Mouse (Mus musculus) liver, adult 2 months (tissue): ENCODE data around the gene Tbk1. TPM values are rescaled to one million over a fixed set of nuclear protein-coding genes. Genes with fewer than 3 reads are reported as not detected.

ENCODE experiments used
- DNase-seq: peaks from one replicate; pipeline ENCODE4 v3.0.0-alpha.2; 2011; ENCODE audit warnings: low read depth, low spot score; ENCODE audit errors: extremely low read depth
- H3K27ac ChIP-seq: fragments of 200-500 bp; replicated peaks from 2 replicates; pipeline ENCODE4 v1.5.1; 2012; ENCODE audit warnings: low read depth, mild to moderate bottlenecking, control low read depth, inconsistent platforms, low read length; ENCODE audit not compliant: insufficient read depth
- H3K27me3 ChIP-seq: fragments of 200-500 bp; 2 replicates; pipeline ENCODE4 v1.6.1; 2012; ENCODE audit warnings: mild to moderate bottlenecking, moderate library complexity, low read length, inconsistent platforms; ENCODE audit not compliant: control insufficient read depth, insufficient read depth
- H3K36me3 ChIP-seq: fragments of 200-500 bp; 2 replicates; pipeline ENCODE4 v1.6.1; 2012; ENCODE audit warnings: low read length, inconsistent platforms; ENCODE audit not compliant: control insufficient read depth, insufficient read depth
- H3K4me1 ChIP-seq: fragments of 200-500 bp; 2 replicates; pipeline ENCODE4 v1.6.1; 2011; ENCODE audit warnings: low read length; ENCODE audit not compliant: control insufficient read depth, insufficient read depth
- H3K4me3 ChIP-seq: fragments of 200-500 bp; 2 replicates; pipeline ENCODE4 v1.5.1; 2011; ENCODE audit warnings: low read depth, mild to moderate bottlenecking, control low read depth, low read length, moderate library complexity; ENCODE audit not compliant: insufficient read depth
- H3K79me2 ChIP-seq: fragments of 200-500 bp; 2 replicates; pipeline ENCODE4 v1.6.1; 2012; ENCODE audit warnings: inconsistent platforms, mild to moderate bottlenecking, low read length, moderate library complexity; ENCODE audit not compliant: control insufficient read depth, insufficient read depth
- H3K9ac ChIP-seq: fragments of 200-500 bp; 2 replicates; pipeline ENCODE4 v1.6.1; 2012; ENCODE audit warnings: low read depth, mild to moderate bottlenecking, control low read depth, inconsistent platforms, low read length
- CTCF ChIP-seq: fragments of 200-500 bp; IDR thresholded peaks from 2 replicates; pipeline ENCODE4 v1.5.1; 2011; ENCODE audit warnings: low read depth, low read length, control low read depth
- POLR2A ChIP-seq: fragments of 200-500 bp; IDR thresholded peaks from 2 replicates; pipeline ENCODE4 v1.6.1; 2011; ENCODE audit warnings: low read length, control low read depth; ENCODE audit not compliant: insufficient read depth; ENCODE audit errors: extremely low read depth
- WGBS: fragments of 180-500 bp; shearing (Covaris S2); methylation state at CpG from one replicate; pipeline ENCODE4 v1.1.7; 2018; 5-methylcytosine and 5-hydroxymethylcytosine counted together
- polyA plus RNA-seq: library from polyadenylated mRNA; depleted of rRNA; stranded (reverse); fragments of >200 nt; gene quantifications from 2 replicates; pipeline ENCODE4 v1.2.3, GENCODE M21; 2012
- total RNA-seq: library from RNA; depleted of rRNA; stranded (reverse); fragments of >200 nt; gene quantifications from 2 replicates; pipeline ENCODE4 v1.2.3, GENCODE M21; 2014

The Tbk1 gene
- total and polyA plus RNA-seq, 2 experiments = 8.2 to 25.3 TPM

GRCm38 (mm10) chr10:121516008-121516600 is 70.5 kb downstream of the Tbk1 start:
- 0 out of 2 replicates have a peak, but pooled peaks cover 3% of the 10 kb centered on the region for H3K79me2 ChIP-seq
- WGBS = 24% methylated on average over 18 of the region's 18 CpGs

GRCm38 (mm10) chr10:121509751-121510643 is 76.6 kb downstream of the Tbk1 start:
- Histone ChIP-seq H3K4me3 (peak overlapping the region; percentile 28), H3K27ac (peak overlapping the region; percentile 37), H3K27me3 (no peaks in the 10 kb centered on the region), H3K36me3 (no peaks in the 10 kb centered on the region), H3K79me2 (0 out of 2 replicates have a peak, but pooled peaks cover 3% of the 10 kb centered on the region), H3K9ac (peak overlapping the region; percentile 35), H3K4me1 (peaks cover 5% of the 10 kb centered on the region; the same call in 1 of the 2 replicates)
- 9% methylated on average over 24 of the region's 24 CpGs for WGBS
- DNase-seq = peak; percentile 83
- TF ChIP-seq POLR2A (no peak), CTCF (no peak)

More at GRCm38 (mm10) chr10:121516008-121516600, 70.5 kb downstream of the Tbk1 start:
- no peaks in the 10 kb centered on the region for H3K36me3 ChIP-seq
- peak; percentile 72 for DNase-seq
- H3K27me3 ChIP-seq = no peaks in the 10 kb centered on the region
- H3K27ac ChIP-seq = no peak overlapping the region
- H3K4me1 ChIP-seq = peaks cover 14% of the 10 kb centered on the region
- TF ChIP-seq CTCF (peak; percentile 83), POLR2A (no peak)
- peak overlapping the region; percentile 43; the same call in 1 of the 2 replicates for H3K9ac ChIP-seq
- no peak overlapping the region for H3K4me3 ChIP-seq

- no peak overlapping the region for H3K4me3 ChIP-seq
- TF ChIP-seq POLR2A (no peak), CTCF (no peak)
- H3K36me3 ChIP-seq = no peaks in the 10 kb centered on the region
- no peak overlapping the region for H3K27ac ChIP-seq
- WGBS = 92% methylated on average over 16 of the region's 16 CpGs
- no peaks in the 10 kb centered on the region for H3K79me2 ChIP-seq
- no peaks in the 10 kb centered on the region for H3K27me3 ChIP-seq
- H3K4me1 ChIP-seq = 0 out of 2 replicates have a peak, but pooled peaks cover 2% of the 10 kb centered on the region
- H3K9ac ChIP-seq = no peak overlapping the region
- no peak for DNase-seq
These were observed 78.6 kb downstream of the Tbk1 start for GRCm38 (mm10) chr10:121507755-121508544.

GRCm38 (mm10) chr10:121506731-121507583 is 79.6 kb downstream of the Tbk1 start:
- Histone ChIP-seq H3K4me1 (0 out of 2 replicates have a peak, but pooled peaks cover 2% of the 10 kb centered on the region), H3K4me3 (no peak overlapping the region), H3K36me3 (no peaks in the 10 kb centered on the region), H3K79me2 (no peaks in the 10 kb centered on the region), H3K9ac (no peak overlapping the region), H3K27ac (no peak overlapping the region), H3K27me3 (no peaks in the 10 kb centered on the region)
- 66% methylated on average over 29 of the region's 29 CpGs for WGBS
- DNase-seq = no peak
- TF ChIP-seq CTCF (no peak), POLR2A (no peak)

GRCm38 (mm10) chr10:121505929-121506328 is 80.7 kb downstream of the Tbk1 start:
- no peaks in the 10 kb centered on the region for H3K36me3 ChIP-seq
- no peaks in the 10 kb centered on the region for H3K79me2 ChIP-seq
- H3K4me1 ChIP-seq = 0 out of 2 replicates have a peak, but pooled peaks cover 2% of the 10 kb centered on the region
- H3K4me3 ChIP-seq = no peak overlapping the region
- DNase-seq = no peak
- no peaks in the 10 kb centered on the region for H3K27me3 ChIP-seq
- TF ChIP-seq CTCF (no peak), POLR2A (no peak)
- H3K27ac ChIP-seq = peak overlapping the region; percentile 24; the same call in 1 of the 2 replicates
- 74% methylated on average over 7 of the region's 7 CpGs for WGBS
- no peak overlapping the region for H3K9ac ChIP-seq
